Comparison of ENCODE assay signal across 11 mouse cellular contexts in genomic region chr2:130767483-130767882, GRCm38 (mm10).
A peak's percentile ranks its signal among the peaks of the same experiment; 100 is the strongest.
DNase-seq lines count a peak whose midpoint lies in the region; ATAC-seq and TF ChIP-seq lines count a peak whose summit lies in the region.
"Had no signal": no experiment of that assay in that cellular context is flagged by ENCODE, and none has a peak within 500 bp of the region (broad histone marks: within the 10 kb centered on the region; RNA-seq: fewer than 3 reads in every experiment).

No protein-coding gene starts in this region.

- peak; percentile 31 for TF ChIP-seq CTCF in hindbrain, postnatal 0 days (IDR thresholded peaks at IDR 0.05; ENCODE audit: low read depth)
- TF ChIP-seq CTCF in ES-Bruce4 (IDR thresholded peaks at IDR 0.05; ENCODE audit: low read depth, low read length) = peak; percentile 37

- no peak overlapping the region for H3K9ac ChIP-seq in hindbrain, postnatal 0 days (replicated peaks; ENCODE audit: low read length)
- H3K9ac ChIP-seq in hindbrain, embryonic 16.5 days (ENCODE audit: low read depth, low read length) = no peak overlapping the region
- no peak overlapping the region for H3K9ac ChIP-seq in ES-Bruce4 (ENCODE audit: low read depth, poor library complexity, severe bottlenecking)
- no peak overlapping the region for H3K9ac ChIP-seq in embryonic facial prominence, embryonic 11.5 days (replicated peaks; ENCODE audit: low read length)
- no peak overlapping the region for H3K9ac ChIP-seq in hindbrain, embryonic 12.5 days
- H3K9ac ChIP-seq: forebrain, embryonic 12.5 days; neural tube, embryonic 12.5 days had no signal

- no peaks in the 10 kb centered on the region for H3K4me1 ChIP-seq in hindbrain, postnatal 0 days (ENCODE audit: insufficient read depth, low read length)
- H3K4me1 ChIP-seq in hindbrain, embryonic 16.5 days (ENCODE audit: control insufficient read depth, insufficient read depth, low read depth, low read length) = no peaks in the 10 kb centered on the region
- no peaks in the 10 kb centered on the region for H3K4me1 ChIP-seq in ES-Bruce4 (ENCODE audit: control insufficient read depth, insufficient read depth, low read length)
- H3K4me1 ChIP-seq in embryonic facial prominence, embryonic 11.5 days (ENCODE audit: control insufficient read depth, insufficient read depth, low read length) = no peaks in the 10 kb centered on the region
- H3K4me1 ChIP-seq in hindbrain, embryonic 12.5 days = no peaks in the 10 kb centered on the region
- H3K4me1 ChIP-seq: neural tube, embryonic 12.5 days had no signal

- H3K4me3 ChIP-seq in hindbrain, postnatal 0 days (ENCODE audit: low read length) = no peak overlapping the region
- no peak overlapping the region for H3K4me3 ChIP-seq in hindbrain, embryonic 16.5 days (ENCODE audit: low read length)
- no peak overlapping the region for H3K4me3 ChIP-seq in ES-Bruce4 (ENCODE audit: low read depth, low read length)
- H3K4me3 ChIP-seq in embryonic facial prominence, embryonic 11.5 days (ENCODE audit: low read depth, low read length) = no peak overlapping the region
- H3K4me3 ChIP-seq in hindbrain, embryonic 12.5 days = no peak overlapping the region
- H3K4me3 ChIP-seq: forebrain, embryonic 12.5 days; neural tube, embryonic 12.5 days had no signal

- 71% methylated on average over 2 of the region's 2 CpGs for WGBS in hindbrain, postnatal 0 days
- 66% methylated on average over 2 of the region's 2 CpGs for WGBS in hindbrain, embryonic 16.5 days
- WGBS in embryonic facial prominence, embryonic 11.5 days = 58% methylated on average over 2 of the region's 2 CpGs
- 74% methylated on average over 2 of the region's 2 CpGs for WGBS in hindbrain, embryonic 12.5 days

- no peak for TF ChIP-seq POLR2A in ES-Bruce4 (IDR thresholded peaks at IDR 0.05; ENCODE audit: insufficient read depth, low read length)

- no peak overlapping the region for H3K27ac ChIP-seq in hindbrain, postnatal 0 days
- H3K27ac ChIP-seq in hindbrain, embryonic 16.5 days (ENCODE audit: low read depth, low read length) = no peak overlapping the region
- H3K27ac ChIP-seq in ES-Bruce4 (ENCODE audit: insufficient read depth, low read length) = no peak overlapping the region
- H3K27ac ChIP-seq in embryonic facial prominence, embryonic 11.5 days (replicated peaks; ENCODE audit: low read depth, low read length) = no peak overlapping the region
- no peak overlapping the region for H3K27ac ChIP-seq in hindbrain, embryonic 12.5 days
- H3K27ac ChIP-seq: forebrain, embryonic 12.5 days; neural tube, embryonic 12.5 days had no signal

- TF ChIP-seq EP300 in ES-Bruce4 (IDR thresholded peaks at IDR 0.05; ENCODE audit: insufficient read depth, low read depth, low read length) = no peak

- H3K4me2 ChIP-seq in hindbrain, postnatal 0 days (ENCODE audit: low read depth, low read length) = no peak overlapping the region
- H3K4me2 ChIP-seq in hindbrain, embryonic 16.5 days (ENCODE audit: low read length) = no peak overlapping the region
- no peak overlapping the region for H3K4me2 ChIP-seq in embryonic facial prominence, embryonic 11.5 days (ENCODE audit: low read depth, low read length)
- H3K4me2 ChIP-seq in hindbrain, embryonic 12.5 days (replicated peaks) = no peak overlapping the region
- H3K4me2 ChIP-seq: forebrain, embryonic 12.5 days; neural tube, embryonic 12.5 days had no signal

- H3K27me3 ChIP-seq in hindbrain, postnatal 0 days (ENCODE audit: insufficient read depth, low read length) = no peaks in the 10 kb centered on the region
- H3K27me3 ChIP-seq in hindbrain, embryonic 16.5 days (replicated peaks; ENCODE audit: control insufficient read depth, insufficient read depth, low read length) = no peaks in the 10 kb centered on the region
- no peaks in the 10 kb centered on the region for H3K27me3 ChIP-seq in ES-Bruce4 (ENCODE audit: control insufficient read depth, insufficient read depth, low read length, poor library complexity, severe bottlenecking)
- no peaks in the 10 kb centered on the region for H3K27me3 ChIP-seq in embryonic facial prominence, embryonic 11.5 days (ENCODE audit: control insufficient read depth, insufficient read depth, low read length)
- no peaks in the 10 kb centered on the region for H3K27me3 ChIP-seq in hindbrain, embryonic 12.5 days
- H3K27me3 ChIP-seq: forebrain, embryonic 12.5 days; neural tube, embryonic 12.5 days had no signal

- ATAC-seq in hindbrain, postnatal 0 days = 0 out of 2 replicates have a peak, but pooled peaks have one; percentile 35
- no peak for ATAC-seq in hindbrain, embryonic 16.5 days
- ATAC-seq in embryonic facial prominence, embryonic 11.5 days (replicated peaks; ENCODE audit: insufficient number of reproducible peaks, low FRiP score, low TSS enrichment, low read depth) = no peak
- no peak for ATAC-seq in hindbrain, embryonic 12.5 days (ENCODE audit: low FRiP score)

- DNase-seq in hindbrain, postnatal 0 days (ENCODE audit: low spot score) = no peak
- DNase-seq in 3T3-L1 (ENCODE audit: low read depth, low spot score) = peak; percentile 29
- DNase-seq in embryonic facial prominence, embryonic 11.5 days (ENCODE audit: low spot score) = peak; percentile 22
- DNase-seq in frontal cortex, postnatal 14 days (ENCODE audit: low spot score in 2 of 2) = no peak
- no peak for DNase-seq in urinary bladder, postnatal 14 days (ENCODE audit: low spot score)
- DNase-seq: cerebellum, adult 18-20 months had no signal

- no peaks in the 10 kb centered on the region for H3K9me3 ChIP-seq in hindbrain, postnatal 0 days (ENCODE audit: low read length)
- H3K9me3 ChIP-seq in hindbrain, embryonic 16.5 days (ENCODE audit: control insufficient read depth, low read length) = no peaks in the 10 kb centered on the region
- no peaks in the 10 kb centered on the region for H3K9me3 ChIP-seq in ES-Bruce4 (replicated peaks; ENCODE audit: control insufficient read depth, insufficient read depth, low read length, poor library complexity, severe bottlenecking)
- H3K9me3 ChIP-seq in embryonic facial prominence, embryonic 11.5 days (replicated peaks; ENCODE audit: control insufficient read depth, low read length) = no peaks in the 10 kb centered on the region
- no peaks in the 10 kb centered on the region for H3K9me3 ChIP-seq in hindbrain, embryonic 12.5 days (replicated peaks)
- H3K9me3 ChIP-seq: forebrain, embryonic 12.5 days; neural tube, embryonic 12.5 days had no signal

- H3K36me3 ChIP-seq in hindbrain, postnatal 0 days (ENCODE audit: insufficient read depth, low read length) = peaks cover 78% of the 10 kb centered on the region
- peaks cover 67% of the 10 kb centered on the region for H3K36me3 ChIP-seq in hindbrain, embryonic 16.5 days (ENCODE audit: control insufficient read depth, insufficient read depth, low read length)
- H3K36me3 ChIP-seq in ES-Bruce4 (ENCODE audit: control insufficient read depth, insufficient read depth, low read length, poor library complexity, severe bottlenecking) = no peaks in the 10 kb centered on the region
- H3K36me3 ChIP-seq in embryonic facial prominence, embryonic 11.5 days (replicated peaks; ENCODE audit: control insufficient read depth, insufficient read depth, low read depth, low read length) = peaks cover 4% of the 10 kb centered on the region
- peaks cover 84% of the 10 kb centered on the region for H3K36me3 ChIP-seq in hindbrain, embryonic 12.5 days

Comparison
In these comparisons a context has a peak if more than half of its experiments do, and no peak if none do; other contexts are left out.
1. DNase-seq: peak in 3T3-L1 (single experiment) and embryonic facial prominence, embryonic 11.5 days (single experiment); none in hindbrain, postnatal 0 days (single experiment), frontal cortex, postnatal 14 days (0 of 2) and urinary bladder, postnatal 14 days (single experiment).